Mouse (Mus musculus) intestine, embryonic 16.5 days (tissue): ENCODE measurements around the gene Mrps18c. TPM values are rescaled to one million over a fixed set of nuclear protein-coding genes. Genes with fewer than 3 reads are reported as not detected.

Source experiments
- ATAC-seq: fragments of 200-750 bp; cut with Nextera tagmentation; 2 replicates; pipeline ENCODE4 v1.8.0; 2017; ENCODE audit warnings: moderate TSS enrichment, moderate library complexity
- H3K27ac ChIP-seq: fragments of 300-500 bp; sonication (generic); 2 replicates; pipeline ENCODE4 v1.5.1; 2014; ENCODE audit warnings: mild to moderate bottlenecking, low read length
- H3K27me3 ChIP-seq: fragments of 300-500 bp; sonication (generic); replicated peaks from 2 replicates; pipeline ENCODE4 v1.6.1; 2014; ENCODE audit warnings: low read length, control low read depth, mixed read lengths; ENCODE audit not compliant: control insufficient read depth, insufficient read depth
- H3K36me3 ChIP-seq: fragments of 300-500 bp; sonication (generic); 2 replicates; pipeline ENCODE4 v1.6.1; 2014; ENCODE audit warnings: low read length, control low read depth; ENCODE audit not compliant: control insufficient read depth, insufficient read depth
- H3K4me1 ChIP-seq: fragments of 300-500 bp; sonication (generic); 2 replicates; pipeline ENCODE4 v1.6.1; 2014; ENCODE audit warnings: low read length, control low read depth, mixed read lengths; ENCODE audit not compliant: control insufficient read depth, insufficient read depth
- H3K4me2 ChIP-seq: fragments of 300-500 bp; sonication (generic); 2 replicates; pipeline ENCODE4 v1.6.1; 2014; ENCODE audit warnings: low read depth, low read length, control low read depth
- H3K4me3 ChIP-seq: fragments of 300-500 bp; sonication (generic); 2 replicates; pipeline ENCODE4 v1.5.1; 2014; ENCODE audit warnings: mild to moderate bottlenecking, low read length
- H3K9ac ChIP-seq: fragments of 300-500 bp; sonication (generic); 2 replicates; pipeline ENCODE4 v1.6.1; 2014; ENCODE audit warnings: low read depth, low read length
- H3K9me3 ChIP-seq: fragments of 300-500 bp; sonication (generic); 2 replicates; pipeline ENCODE4 v1.6.1; 2016; ENCODE audit warnings: low read length, control low read depth; ENCODE audit not compliant: control insufficient read depth
- WGBS: fragments of 180-500 bp; shearing (Covaris S2); extraction: QIAGEN DNeasy Blood & Tissue Kit; methylation state at CpG from one replicate; pipeline ENCODE4 v1.1.7; 2014; 5-methylcytosine and 5-hydroxymethylcytosine counted together
- polyA plus RNA-seq: library from polyadenylated mRNA; unstranded; fragments of >200 nt; fragmentation: Nextera tagmentation; extraction: Ambion mirVana; gene quantifications from 2 replicates; pipeline ENCODE4 v1.2.1, GENCODE M21; 2015

Gene Mrps18c
- polyA plus RNA-seq, 1 experiment from 2014 or later: 155 TPM

GRCm38 (mm10) chr5:100775778-100776404 lies 22.5 kb upstream of the Mrps18c start:
- no peaks in the 10 kb centered on the region for H3K36me3 ChIP-seq
- H3K9me3 ChIP-seq: no peaks in the 10 kb centered on the region
- peak; percentile 85 for ATAC-seq
- 0 out of 2 replicates have a peak overlapping the region, but pooled peaks have one; percentile 17 for H3K27ac ChIP-seq
- no peaks in the 10 kb centered on the region for H3K27me3 ChIP-seq
- H3K9ac ChIP-seq: no peak overlapping the region
- no peaks in the 10 kb centered on the region for H3K4me1 ChIP-seq
- H3K4me3 ChIP-seq: no peak overlapping the region; the same call in 1 of the 2 replicates
- WGBS: 63% methylated on average over 13 of the region's 13 CpGs
- 0 out of 2 replicates have a peak overlapping the region, but pooled peaks have one; percentile 31 for H3K4me2 ChIP-seq

- Histone ChIP-seq H3K4me2 (no peak overlapping the region), H3K4me3 (no peak overlapping the region), H3K27ac (no peak overlapping the region), H3K27me3 (no peaks in the 10 kb centered on the region), H3K9ac (no peak overlapping the region), H3K4me1 (no peaks in the 10 kb centered on the region), H3K9me3 (no peaks in the 10 kb centered on the region), H3K36me3 (0 out of 2 replicates have a peak, but pooled peaks cover 5% of the 10 kb centered on the region)
- ATAC-seq: no peak
- 83% methylated on average over 5 of the region's 5 CpGs for WGBS
Observed at GRCm38 (mm10) chr5:100776900-100777299, 21.5 kb upstream of the Mrps18c start.

- no peaks in the 10 kb centered on the region for H3K9me3 ChIP-seq
- no peak overlapping the region for H3K9ac ChIP-seq
- H3K4me2 ChIP-seq: no peak overlapping the region
- H3K27me3 ChIP-seq: no peaks in the 10 kb centered on the region
- no peak overlapping the region for H3K27ac ChIP-seq
- H3K4me1 ChIP-seq: no peaks in the 10 kb centered on the region
- WGBS: 94% methylated on average over 13 of the region's 13 CpGs
- peaks cover 13% of the 10 kb centered on the region; the same call in 1 of the 2 replicates for H3K36me3 ChIP-seq
- no peak overlapping the region for H3K4me3 ChIP-seq
- no peak for ATAC-seq
Observed at GRCm38 (mm10) chr5:100779002-100779401, 19.4 kb upstream of the Mrps18c start.

- Histone ChIP-seq H3K9me3 (no peaks in the 10 kb centered on the region), H3K4me3 (no peak overlapping the region), H3K4me2 (no peak overlapping the region), H3K27me3 (no peaks in the 10 kb centered on the region), H3K9ac (no peak overlapping the region), H3K36me3 (peaks cover 6% of the 10 kb centered on the region; the same call in 1 of the 2 replicates), H3K4me1 (no peaks in the 10 kb centered on the region), H3K27ac (no peak overlapping the region)
- no peak for ATAC-seq
- WGBS: 92% methylated on average over 9 of the region's 9 CpGs
Observed at GRCm38 (mm10) chr5:100787527-100787926, 10.9 kb upstream of the Mrps18c start.

GRCm38 (mm10) chr5:100792261-100792660 lies 6.2 kb upstream of the Mrps18c start:
- WGBS: 80% methylated on average over 7 of the region's 7 CpGs
- no peak overlapping the region for H3K9ac ChIP-seq
- no peaks in the 10 kb centered on the region for H3K27me3 ChIP-seq
- H3K27ac ChIP-seq: no peak overlapping the region
- H3K36me3 ChIP-seq: no peaks in the 10 kb centered on the region
- ATAC-seq: no peak
- H3K4me3 ChIP-seq: no peak overlapping the region
- no peaks in the 10 kb centered on the region for H3K9me3 ChIP-seq
- H3K4me1 ChIP-seq: no peaks in the 10 kb centered on the region; the same call in 1 of the 2 replicates
- H3K4me2 ChIP-seq: no peak overlapping the region

GRCm38 (mm10) chr5:100794084-100794483 lies 4.3 kb upstream of the Mrps18c start:
- no peaks in the 10 kb centered on the region; the same call in 1 of the 2 replicates for H3K4me1 ChIP-seq
- no peak for ATAC-seq
- no peak overlapping the region for H3K4me3 ChIP-seq
- H3K27me3 ChIP-seq: no peaks in the 10 kb centered on the region
- 76% methylated on average over 5 of the region's 5 CpGs for WGBS
- H3K36me3 ChIP-seq: no peaks in the 10 kb centered on the region
- H3K9me3 ChIP-seq: no peaks in the 10 kb centered on the region
- H3K9ac ChIP-seq: no peak overlapping the region
- H3K4me2 ChIP-seq: no peak overlapping the region
- no peak overlapping the region for H3K27ac ChIP-seq

GRCm38 (mm10) chr5:100818341-100818740 lies 19.9 kb downstream of the Mrps18c start:
- H3K9me3 ChIP-seq: no peaks in the 10 kb centered on the region
- H3K4me1 ChIP-seq: peaks cover 3% of the 10 kb centered on the region; the same call in 1 of the 2 replicates
- no peak overlapping the region for H3K4me3 ChIP-seq
- 60% methylated on average over 4 of the region's 4 CpGs for WGBS
- H3K9ac ChIP-seq: no peak overlapping the region
- no peaks in the 10 kb centered on the region for H3K36me3 ChIP-seq
- no peak overlapping the region for H3K27ac ChIP-seq
- no peak overlapping the region for H3K4me2 ChIP-seq
- H3K27me3 ChIP-seq: no peaks in the 10 kb centered on the region
- ATAC-seq: no peak

- ATAC-seq: peak; percentile 37; the same call in 1 of the 2 replicates
- 26% methylated on average over 16 of the region's 16 CpGs for WGBS
Observed at GRCm38 (mm10) chr5:100819568-100820480, 21.4 kb downstream of the Mrps18c start.

GRCm38 (mm10) chr5:100820483-100821184 lies 22.2 kb downstream of the Mrps18c start, which contains the start of gene Abraxas1:
Gene Abraxas1 (minus strand): TSS chr5:100820965.
- Histone ChIP-seq H3K27me3 (no peaks in the 10 kb centered on the region), H3K4me1 (peaks cover 3% of the 10 kb centered on the region; the same call in 1 of the 2 replicates), H3K9ac (peak within 1 kb of the TSS; percentile 98), H3K9me3 (no peaks in the 10 kb centered on the region), H3K4me2 (peak within 1 kb of the TSS; percentile 78), H3K36me3 (no peaks in the 10 kb centered on the region), H3K27ac (peak within 1 kb of the TSS; percentile 74), H3K4me3 (peak within 1 kb of the TSS; percentile 83)
- WGBS: under 1% methylated on average over 63 of the region's 63 CpGs
- ATAC-seq: peak; percentile 97

More at GRCm38 (mm10) chr5:100819568-100820480, 21.4 kb downstream of the Mrps18c start:
- Histone ChIP-seq H3K4me1 (peaks cover 3% of the 10 kb centered on the region; the same call in 1 of the 2 replicates), H3K4me2 (peak overlapping the region; percentile 78), H3K27me3 (no peaks in the 10 kb centered on the region), H3K4me3 (peak overlapping the region; percentile 83), H3K9ac (peak overlapping the region; percentile 98), H3K27ac (peak overlapping the region; percentile 74), H3K36me3 (no peaks in the 10 kb centered on the region), H3K9me3 (no peaks in the 10 kb centered on the region)
